Mouse (Mus musculus): ENCODE results near the gene Cryzl1. TPM values are rescaled to one million over a fixed set of nuclear protein-coding genes. Genes with fewer than 3 reads are reported as not detected.

Gene Cryzl1
- 96.0 and 99.4 TPM in 2 replicates for polyA plus RNA-seq (2015; fragmentation: Nextera tagmentation; extraction: Ambion mirVana)

DNA sequence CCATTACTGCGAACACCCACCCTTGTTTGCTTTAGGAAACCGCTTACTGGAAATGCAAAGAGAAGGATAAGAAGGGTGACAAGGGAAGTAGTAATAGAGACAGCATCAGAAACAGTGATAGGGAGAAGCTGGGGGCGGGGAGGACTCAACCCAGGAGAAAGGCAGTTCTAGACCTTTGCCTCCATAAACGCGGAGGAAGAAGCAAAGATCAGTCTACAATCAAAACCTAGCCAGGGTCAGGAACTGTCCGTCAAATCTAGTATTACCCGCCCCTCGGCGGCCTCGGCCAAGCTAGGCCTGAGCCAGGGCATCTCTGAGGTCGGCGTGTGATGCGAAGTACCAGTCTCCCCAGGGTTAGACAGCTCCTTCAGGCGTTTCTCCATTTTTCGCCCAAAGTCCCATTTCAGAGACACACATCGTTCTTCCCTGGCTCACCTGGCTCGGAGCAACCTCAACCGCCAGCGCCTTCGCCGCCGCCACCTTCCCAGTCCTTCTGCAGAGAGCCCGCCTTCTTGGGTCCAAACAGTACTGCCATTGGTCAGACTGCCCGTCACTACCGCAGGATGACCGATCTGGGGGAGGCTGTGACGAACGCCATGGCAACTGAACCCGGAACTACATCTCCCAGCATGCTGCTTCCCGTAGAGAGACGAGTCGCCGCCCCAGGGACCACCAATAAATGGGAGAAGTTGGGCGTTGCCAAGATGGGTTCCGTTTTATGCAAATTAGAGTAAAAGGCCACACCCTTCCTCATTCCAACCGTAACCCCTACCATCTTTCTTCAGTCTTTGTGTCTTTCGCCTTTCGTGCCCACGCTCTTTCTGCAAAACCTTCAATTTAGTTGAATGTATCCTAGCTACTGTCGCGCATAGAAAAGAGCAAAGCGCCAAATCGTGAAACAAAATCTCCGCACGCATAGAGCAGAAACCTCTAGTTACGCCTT lies at the start of gene Cryzl1:
Gene Cryzl1 (minus strand): TSS at position 853 of the 943 bp plus-strand sequence.

DNA sequence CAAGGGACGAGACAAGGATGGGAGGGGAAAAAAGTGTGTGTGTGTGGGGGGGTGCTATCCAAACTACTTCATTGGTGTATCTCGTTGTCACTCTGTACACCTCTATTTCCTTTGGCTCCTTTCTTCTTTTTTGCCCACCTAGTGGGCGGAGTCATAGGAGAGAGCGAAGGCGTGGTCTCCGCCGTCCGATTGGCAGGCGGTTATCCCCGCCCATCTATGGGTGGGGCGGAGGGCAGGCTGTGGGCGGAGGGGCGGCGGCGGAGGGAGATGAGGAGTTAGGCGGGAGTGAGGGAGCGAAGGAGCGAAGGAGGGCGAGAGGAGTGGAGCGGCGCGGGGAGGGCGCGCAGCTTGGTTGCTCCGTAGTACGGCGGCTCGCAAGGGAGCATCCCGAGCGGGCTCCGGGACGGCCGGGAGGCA lies 299 bp upstream of the Cryzl1 start, which contains the start of gene Itsn1:
Gene Itsn1 (plus strand): TSS at position 216 of the 417 bp plus-strand sequence.

DNA sequence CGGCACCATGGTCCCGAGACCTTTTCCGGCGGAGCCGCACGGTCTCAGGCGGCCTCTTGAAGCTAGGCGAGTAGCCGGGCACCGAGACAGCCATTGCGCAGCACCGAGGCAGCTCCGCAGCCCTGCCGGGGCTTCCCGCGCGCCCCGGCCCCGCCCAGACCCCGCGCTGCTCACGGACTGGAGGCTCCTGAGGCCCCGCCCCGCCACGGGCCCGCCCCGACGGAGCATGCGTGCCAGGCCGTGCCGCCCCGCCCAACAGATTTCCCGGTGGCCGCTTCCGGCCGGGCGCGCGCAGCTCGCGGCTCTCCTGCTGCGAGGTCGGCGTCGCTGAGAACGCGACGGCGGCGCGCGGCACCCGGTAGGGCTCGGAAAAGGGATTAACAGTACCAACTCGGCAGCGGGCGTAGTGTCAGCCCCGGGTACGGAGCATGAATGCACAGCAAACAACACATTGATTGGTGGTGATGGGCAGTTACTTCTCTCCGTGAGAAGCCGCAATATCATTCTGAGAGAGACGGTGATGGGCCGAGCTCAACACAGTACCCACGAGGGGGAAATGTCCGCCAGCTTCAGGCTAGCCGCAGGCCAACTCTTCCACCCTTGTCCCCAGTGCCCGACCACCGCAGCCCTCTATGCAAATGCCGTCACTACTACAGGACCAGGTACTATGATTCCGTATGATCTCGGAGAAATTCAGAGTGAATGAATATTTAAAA lies 40.0 kb downstream of the Cryzl1 start, which contains the start of gene Donson:
Gene Donson (minus strand): TSS at position 152 of the 716 bp plus-strand sequence.

DNA sequence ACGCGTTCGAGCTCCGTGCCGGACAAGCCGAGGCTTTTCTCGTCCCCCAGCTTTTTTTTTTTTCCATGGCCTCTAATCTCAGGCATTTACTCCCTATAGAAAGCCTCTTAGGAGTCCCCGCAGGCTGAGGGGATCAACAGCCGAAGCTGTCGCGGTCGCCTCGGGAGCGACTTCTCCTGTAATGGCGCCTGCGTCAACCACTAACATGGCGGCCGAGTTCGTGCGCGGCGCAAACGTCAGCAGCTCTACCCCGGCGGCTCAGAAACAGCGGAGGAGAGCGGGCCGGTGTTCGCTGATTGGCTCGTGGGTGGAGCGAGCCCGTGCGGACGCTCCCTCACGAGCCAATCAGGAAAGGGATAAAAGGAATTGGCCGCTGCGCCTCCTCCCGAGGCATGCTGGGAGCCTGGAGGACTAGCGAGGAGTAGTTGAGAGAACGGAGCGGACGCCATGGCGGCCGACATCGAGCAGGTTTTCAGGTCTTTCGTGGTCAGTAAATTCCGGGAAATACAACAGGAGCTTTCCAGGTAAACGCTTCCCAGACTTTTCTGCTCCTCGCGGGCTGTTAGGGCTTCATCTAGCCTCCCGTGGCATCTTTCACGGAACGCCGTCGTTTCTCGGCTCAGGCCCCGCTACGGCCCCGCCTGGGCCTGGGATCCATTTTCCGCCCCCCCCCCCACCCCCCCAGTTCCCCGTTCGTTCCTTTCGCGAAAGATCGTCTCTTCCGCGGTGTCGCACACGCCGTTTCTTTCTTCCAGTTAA lies 81.1 kb downstream of the Cryzl1 start, which contains the start of gene Son:
Gene Son (plus strand): TSS at position 46 of the 759 bp plus-strand sequence.

DNA sequence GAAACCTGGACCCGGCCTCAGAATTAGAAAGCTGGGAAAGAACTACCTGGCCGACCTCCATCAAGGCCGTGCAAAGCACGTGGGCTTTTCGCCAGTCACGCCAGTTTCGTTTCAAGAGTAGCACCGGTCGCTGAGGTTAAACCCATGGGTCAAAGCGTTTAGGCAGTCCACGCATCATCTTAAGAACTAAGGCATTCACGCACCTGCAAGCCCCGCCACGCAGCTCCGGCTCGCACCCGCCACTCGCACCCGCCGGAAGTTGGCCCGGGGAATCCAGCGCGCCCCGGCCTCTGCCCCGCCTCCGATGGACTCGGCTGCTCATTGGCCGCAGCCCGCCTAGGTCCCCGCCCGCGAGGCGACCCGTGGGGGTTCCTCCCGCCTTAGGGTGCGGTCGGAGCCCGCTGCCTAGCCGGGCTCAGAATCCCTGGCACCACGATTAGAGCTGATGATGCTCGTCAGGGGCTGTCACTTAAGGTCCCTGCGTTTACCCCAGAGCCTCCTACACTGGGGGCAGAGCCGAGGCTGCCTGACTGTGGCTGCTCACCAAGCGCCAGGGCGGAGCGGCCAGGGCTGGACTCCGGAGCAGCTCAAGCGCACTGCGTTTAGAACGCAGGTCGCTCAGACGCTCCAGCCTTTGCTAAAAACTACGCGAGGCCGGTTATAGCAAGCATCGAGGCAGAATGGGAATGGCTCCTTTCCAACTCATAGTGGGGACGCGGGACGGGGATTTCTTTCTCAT lies 81.9 kb downstream of the Cryzl1 start, which contains the start of gene Gart:
Gene Gart (minus strand): TSS at position 272 of the 739 bp plus-strand sequence.

Other genes with a start within 250 kb of the Cryzl1 start
- 31.3 and 33.7 TPM in 2 replicates for gene Ifnar1, start 243.7 kb downstream of the Cryzl1 start, polyA plus RNA-seq (2015; fragmentation: Nextera tagmentation; extraction: Ambion mirVana)
- gene Ifngr2, start 181.9 kb downstream of the Cryzl1 start, polyA plus RNA-seq (2015; fragmentation: Nextera tagmentation; extraction: Ambion mirVana): 134 and 141 TPM in 2 replicates
- gene Tmem50b, start 131.2 kb downstream of the Cryzl1 start, polyA plus RNA-seq (2015; fragmentation: Nextera tagmentation; extraction: Ambion mirVana): 115 and 122 TPM in 2 replicates
- 4.6 and 5.2 TPM in 2 replicates for gene Dnajc28, start 109.9 kb downstream of the Cryzl1 start, polyA plus RNA-seq (2015; fragmentation: Nextera tagmentation; extraction: Ambion mirVana)
- 45.5 and 47.5 TPM in 2 replicates for gene Gart, start 82.0 kb downstream of the Cryzl1 start, polyA plus RNA-seq (2015; fragmentation: Nextera tagmentation; extraction: Ambion mirVana)
- 89.1 and 95.7 TPM in 2 replicates for gene Son, start 81.5 kb downstream of the Cryzl1 start, polyA plus RNA-seq (2015; fragmentation: Nextera tagmentation; extraction: Ambion mirVana)
- gene Donson, start 40.2 kb downstream of the Cryzl1 start, polyA plus RNA-seq (2015; fragmentation: Nextera tagmentation; extraction: Ambion mirVana): 19.2 and 20.8 TPM in 2 replicates
- gene Itsn1, start 306 bp upstream of the Cryzl1 start, polyA plus RNA-seq (2015; fragmentation: Nextera tagmentation; extraction: Ambion mirVana): 34.9 and 36.4 TPM in 2 replicates